Mouse (Mus musculus) kidney, embryonic 15.5 days (tissue): Measurements from ENCODE around the gene Nedd4. TPM values are rescaled to one million over a fixed set of nuclear protein-coding genes. Genes with fewer than 3 reads are reported as not detected.
A peak's percentile ranks its signal among the peaks of the same experiment; 100 is the strongest.

ENCODE experiments used
- ATAC-seq: fragments of 200-750 bp; cut with Nextera tagmentation; replicated peaks from 2 replicates; pipeline ENCODE4 v1.8.0; 2017; ENCODE audit warnings: moderate TSS enrichment; ENCODE audit not compliant: low FRiP score
- H3K27ac ChIP-seq: fragments of 300-500 bp; sonication (generic); 2 replicates; pipeline ENCODE4 v1.5.1; 2015; ENCODE audit warnings: mild to moderate bottlenecking, inconsistent platforms
- H3K27me3 ChIP-seq: fragments of 300-500 bp; sonication (generic); 2 replicates; pipeline ENCODE4 v1.6.1; 2015; ENCODE audit warnings: inconsistent platforms
- H3K36me3 ChIP-seq: fragments of 300-500 bp; sonication (generic); 2 replicates; pipeline ENCODE4 v1.6.1; 2015; ENCODE audit warnings: inconsistent platforms
- H3K4me1 ChIP-seq: fragments of 300-500 bp; sonication (generic); 2 replicates; pipeline ENCODE4 v1.6.1; 2015; ENCODE audit warnings: inconsistent platforms
- H3K4me2 ChIP-seq: fragments of 300-500 bp; sonication (generic); 2 replicates; pipeline ENCODE4 v1.6.1; 2015; ENCODE audit warnings: moderate library complexity, mild to moderate bottlenecking, inconsistent platforms
- H3K4me3 ChIP-seq: fragments of 300-500 bp; sonication (generic); replicated peaks from 2 replicates; pipeline ENCODE4 v1.5.1; 2015; ENCODE audit warnings: mild to moderate bottlenecking, inconsistent platforms
- H3K9ac ChIP-seq: fragments of 300-500 bp; sonication (generic); 2 replicates; pipeline ENCODE4 v1.6.1; 2015; ENCODE audit warnings: mild to moderate bottlenecking, inconsistent platforms
- H3K9me3 ChIP-seq: fragments of 300-500 bp; sonication (generic); replicated peaks from 2 replicates; pipeline ENCODE4 v1.6.1; 2016; ENCODE audit warnings: inconsistent platforms
- WGBS: fragments of 180-500 bp; shearing (Covaris S2); methylation state at CpG from one replicate; pipeline ENCODE4 v1.1.7; 2015; ENCODE audit warnings: mixed read lengths; 5-methylcytosine and 5-hydroxymethylcytosine counted together
- polyA plus RNA-seq: library from polyadenylated mRNA; unstranded; fragments of >200 nt; fragmentation: Nextera tagmentation; extraction: Ambion mirVana; gene quantifications from 2 replicates; pipeline ENCODE4 v1.2.1, GENCODE M21; 2015

Gene Nedd4
- polyA plus RNA-seq, 1 experiment from 2014 or later: 670 TPM

- 73% methylated on average over 6 of the region's 6 CpGs for whole genome bisulfite sequencing
- H3K27ac ChIP-seq: no peak overlapping the region; the same call in 1 of the 2 replicates
- ATAC-seq: 0 out of 2 replicates have a peak, but pooled peaks have one; percentile 19
Observed at GRCm38 (mm10) chr9:72654593-72655242, 7.4 kb upstream of the Nedd4 start.

DNA sequence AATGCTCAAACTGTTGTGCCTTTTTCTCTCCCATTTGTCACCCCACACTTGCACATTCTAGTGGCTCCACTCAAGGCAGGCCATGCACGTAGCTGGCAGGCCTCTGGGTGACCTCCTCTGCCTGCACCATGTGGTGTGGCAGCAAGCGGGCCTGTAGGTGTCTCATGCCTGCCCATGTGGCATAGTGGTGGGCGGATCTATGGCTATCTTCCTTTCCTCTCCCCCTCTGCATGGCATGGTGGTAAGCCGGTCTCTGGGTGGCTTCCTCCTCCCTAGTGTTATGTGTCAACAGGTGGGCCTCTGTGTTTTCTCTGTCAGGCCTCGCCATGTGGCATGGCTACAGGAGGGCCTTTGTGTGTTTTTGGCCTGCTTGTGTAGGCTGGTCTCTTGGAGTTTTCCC lies 6.5 kb upstream of the Nedd4 start:
- H3K9ac ChIP-seq: no peak overlapping the region
- H3K4me2 ChIP-seq: no peak overlapping the region
- ATAC-seq: no peak
- H3K27ac ChIP-seq: no peak overlapping the region; the same call in 1 of the 2 replicates
- no peaks in the 10 kb centered on the region for H3K27me3 ChIP-seq
- H3K4me1 ChIP-seq: peaks cover 43% of the 10 kb centered on the region
- H3K36me3 ChIP-seq: no peaks in the 10 kb centered on the region
- H3K4me3 ChIP-seq: no peak overlapping the region
- H3K9me3 ChIP-seq: no peaks in the 10 kb centered on the region
- 73% methylated on average over 5 of the region's 5 CpGs for WGBS

More at GRCm38 (mm10) chr9:72654593-72655242, 7.4 kb upstream of the Nedd4 start:
- H3K27me3 ChIP-seq: no peaks in the 10 kb centered on the region
- H3K9ac ChIP-seq: no peak overlapping the region
- no peaks in the 10 kb centered on the region for H3K36me3 ChIP-seq
- no peak overlapping the region for H3K4me2 ChIP-seq
- no peaks in the 10 kb centered on the region for H3K9me3 ChIP-seq
- H3K4me3 ChIP-seq: no peak overlapping the region
- peaks cover 39% of the 10 kb centered on the region for H3K4me1 ChIP-seq

DNA sequence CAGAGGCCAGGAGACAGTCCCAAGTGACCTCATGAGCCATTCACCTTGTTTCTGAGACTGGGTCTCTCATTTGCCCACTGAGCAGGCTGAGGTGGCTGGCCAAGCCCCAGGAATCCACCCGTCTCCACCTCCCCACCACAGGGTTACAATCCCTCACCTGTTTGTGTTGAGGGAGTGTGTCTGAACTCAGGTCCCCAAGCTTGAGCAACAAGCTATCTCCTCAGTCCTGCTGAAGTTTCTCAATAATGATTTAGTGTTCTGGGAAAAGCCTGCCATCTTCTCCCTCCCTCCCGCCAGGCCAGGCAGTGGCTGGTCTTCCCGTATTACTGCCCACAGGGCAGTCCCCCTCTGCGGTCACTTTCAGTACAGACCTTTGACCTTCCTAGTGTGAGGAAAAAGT lies 5.7 kb upstream of the Nedd4 start:
- peak overlapping the region; percentile 41; the same call in 1 of the 2 replicates for H3K27ac ChIP-seq
- H3K9ac ChIP-seq: no peak overlapping the region
- no peaks in the 10 kb centered on the region for H3K36me3 ChIP-seq
- H3K4me2 ChIP-seq: no peak overlapping the region
- H3K27me3 ChIP-seq: no peaks in the 10 kb centered on the region
- H3K4me1 ChIP-seq: peaks cover 50% of the 10 kb centered on the region
- no peaks in the 10 kb centered on the region for H3K9me3 ChIP-seq
- no peak for ATAC-seq
- 31% methylated on average over 4 of the region's 4 CpGs for WGBS
- no peak overlapping the region for H3K4me3 ChIP-seq

DNA sequence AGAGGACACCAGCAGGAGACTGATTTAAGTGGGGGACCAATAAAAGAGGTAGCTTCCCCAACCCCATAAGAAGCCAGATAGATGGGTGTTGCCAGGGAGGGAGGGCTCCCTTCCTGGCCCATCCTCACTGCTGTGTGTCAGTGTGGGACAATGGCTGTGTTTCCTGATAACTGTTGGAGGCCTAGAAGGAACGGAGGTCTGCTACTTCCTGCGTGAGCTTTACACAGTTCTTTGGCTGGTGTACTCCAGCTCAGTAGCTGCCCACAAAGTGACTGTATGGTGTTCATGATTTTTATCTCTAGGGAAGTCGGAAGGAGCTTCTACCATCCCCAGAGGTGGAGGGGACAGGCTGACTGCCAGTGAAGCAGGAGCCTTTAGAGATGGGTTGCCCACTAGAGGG lies 5.2 kb upstream of the Nedd4 start:
- Histone ChIP-seq H3K27ac (peak overlapping the region; percentile 41), H3K4me1 (peaks cover 52% of the 10 kb centered on the region), H3K36me3 (no peaks in the 10 kb centered on the region), H3K4me2 (no peak overlapping the region), H3K9ac (no peak overlapping the region), H3K27me3 (no peaks in the 10 kb centered on the region), H3K4me3 (no peak overlapping the region), H3K9me3 (no peaks in the 10 kb centered on the region)
- ATAC-seq: no peak
- 51% methylated on average over 3 of the region's 3 CpGs for whole genome bisulfite sequencing

GRCm38 (mm10) chr9:72657694-72658093 lies 4.5 kb upstream of the Nedd4 start:
- no peak overlapping the region for H3K27ac ChIP-seq

DNA sequence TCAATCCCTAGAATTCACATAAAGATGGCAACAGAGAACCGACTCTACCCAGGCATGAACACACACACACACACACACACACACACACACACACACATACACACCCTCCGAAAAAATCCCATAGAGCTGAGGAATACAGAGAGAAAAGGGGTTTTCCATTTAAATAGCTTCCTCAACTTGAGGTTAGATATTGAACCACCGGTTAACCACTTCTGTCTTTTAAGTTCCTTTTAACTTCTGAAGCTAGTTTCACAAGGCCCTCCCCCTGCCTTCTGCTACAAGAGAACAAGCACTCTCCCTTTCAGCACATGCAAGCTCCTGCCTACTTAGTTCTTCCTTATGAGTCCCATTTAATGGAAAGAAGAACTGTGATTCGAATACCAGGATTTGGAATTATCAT lies 2.0 kb upstream of the Nedd4 start:
- no peak overlapping the region for H3K9ac ChIP-seq
- peaks cover 41% of the 10 kb centered on the region for H3K4me1 ChIP-seq
- H3K27me3 ChIP-seq: no peaks in the 10 kb centered on the region
- H3K9me3 ChIP-seq: no peaks in the 10 kb centered on the region
- H3K4me3 ChIP-seq: no peak overlapping the region
- no peak for ATAC-seq
- no peak overlapping the region for H3K4me2 ChIP-seq
- peaks cover 8% of the 10 kb centered on the region; the same call in 1 of the 2 replicates for H3K36me3 ChIP-seq
- 75% methylated on average over 4 of the region's 4 CpGs for WGBS
- no peak overlapping the region for H3K27ac ChIP-seq

More at GRCm38 (mm10) chr9:72657694-72658093, 4.5 kb upstream of the Nedd4 start:
- H3K4me2 ChIP-seq: no peak overlapping the region
- H3K36me3 ChIP-seq: no peaks in the 10 kb centered on the region
- WGBS: 84% methylated on average over 1 of the region's 1 CpGs
- ATAC-seq: no peak
- no peaks in the 10 kb centered on the region for H3K9me3 ChIP-seq
- H3K9ac ChIP-seq: no peak overlapping the region
- H3K27me3 ChIP-seq: no peaks in the 10 kb centered on the region
- peaks cover 47% of the 10 kb centered on the region for H3K4me1 ChIP-seq
- H3K4me3 ChIP-seq: no peak overlapping the region

- ATAC-seq: no peak
- 50% methylated on average over 1 of the region's 1 CpGs for WGBS
- Histone ChIP-seq H3K9ac (no peak overlapping the region), H3K36me3 (peaks cover 16% of the 10 kb centered on the region), H3K27me3 (no peaks in the 10 kb centered on the region), H3K9me3 (no peaks in the 10 kb centered on the region), H3K27ac (peak overlapping the region; percentile 99), H3K4me1 (peaks cover 45% of the 10 kb centered on the region), H3K4me3 (no peak overlapping the region), H3K4me2 (peak overlapping the region; percentile 77; the same call in 1 of the 2 replicates)
Observed at GRCm38 (mm10) chr9:72660911-72661310, 1.2 kb upstream of the Nedd4 start.

DNA sequence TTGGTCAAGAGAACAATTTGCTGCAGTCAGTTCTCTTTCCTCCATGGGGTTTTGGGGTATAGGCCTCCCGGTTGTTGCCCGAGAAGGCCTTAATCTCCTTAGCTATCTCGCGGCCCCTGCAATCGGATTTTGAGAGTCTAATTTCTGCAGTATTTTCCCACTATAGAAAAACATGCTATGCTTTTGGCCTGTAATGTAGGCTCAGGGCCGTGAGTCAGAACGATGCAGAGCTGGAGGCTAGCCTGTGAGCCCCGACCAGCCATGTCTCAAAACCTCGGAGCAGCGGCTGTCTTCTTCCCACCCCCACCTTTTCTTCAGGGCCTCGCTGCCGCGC lies 618 bp upstream of the Nedd4 start:
- Histone ChIP-seq H3K36me3 (peaks cover 20% of the 10 kb centered on the region), H3K27ac (peak overlapping the region; percentile 99), H3K27me3 (no peaks in the 10 kb centered on the region), H3K9me3 (no peaks in the 10 kb centered on the region), H3K4me3 (peak overlapping the region; percentile 95), H3K4me2 (peak overlapping the region; percentile 77), H3K4me1 (peaks cover 41% of the 10 kb centered on the region), H3K9ac (peak overlapping the region; percentile 66)
- WGBS: 1% methylated on average over 13 of the region's 13 CpGs
- no peak for ATAC-seq

DNA sequence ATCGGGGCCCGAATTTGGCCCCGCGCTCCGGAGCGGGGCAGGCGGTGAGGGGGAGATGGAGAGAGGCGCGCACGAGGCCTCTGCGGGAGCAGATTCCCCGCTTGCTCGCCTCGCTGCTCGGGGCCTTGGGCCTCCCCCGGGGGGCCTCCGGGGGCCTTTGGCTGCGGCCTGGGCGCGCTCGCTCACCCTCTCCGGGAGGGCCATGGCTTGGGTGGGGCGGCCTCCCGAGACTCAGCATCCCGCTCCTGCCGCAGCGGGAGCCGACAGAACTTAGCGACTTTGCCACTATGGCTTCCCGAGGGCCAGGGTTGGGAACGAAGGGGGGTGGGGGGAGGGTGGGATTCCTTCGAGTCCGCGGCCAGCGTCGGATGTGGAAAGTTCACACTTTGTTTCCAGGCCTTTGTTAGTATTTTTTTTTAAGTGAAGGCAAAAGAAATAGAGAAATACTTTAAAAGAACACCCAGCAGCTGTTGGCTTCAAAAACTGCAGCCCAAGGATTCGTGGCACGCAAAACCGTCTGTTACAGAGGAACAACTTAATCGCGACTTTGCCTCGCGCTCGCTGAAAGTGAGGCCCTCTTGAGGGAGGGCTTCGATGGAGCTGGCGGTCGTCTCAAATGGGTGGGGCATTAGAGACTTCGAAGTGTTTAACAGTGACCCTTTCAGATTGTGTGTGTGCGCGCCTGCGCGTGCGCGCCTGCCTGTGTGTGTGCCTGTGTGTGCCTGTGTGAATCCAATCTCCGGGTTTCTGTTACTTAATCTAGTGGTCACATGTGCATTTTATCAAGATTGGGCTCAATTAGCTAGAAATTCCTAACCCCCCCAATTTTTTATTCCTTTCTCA lies 766 bp downstream of the Nedd4 start:
- WGBS: under 1% methylated on average over 45 of the region's 55 CpGs
- Histone ChIP-seq H3K4me3 (peak overlapping the region; percentile 95), H3K27me3 (no peaks in the 10 kb centered on the region), H3K36me3 (peaks cover 34% of the 10 kb centered on the region), H3K4me1 (peaks cover 44% of the 10 kb centered on the region), H3K9ac (peak overlapping the region; percentile 100), H3K9me3 (no peaks in the 10 kb centered on the region), H3K27ac (peak overlapping the region; percentile 99), H3K4me2 (peak overlapping the region; percentile 77)
- peak; percentile 71 for ATAC-seq

- no peaks in the 10 kb centered on the region for H3K9me3 ChIP-seq
- H3K36me3 ChIP-seq: peaks cover 35% of the 10 kb centered on the region
- 5% methylated on average over 10 of the region's 10 CpGs for WGBS
- no peaks in the 10 kb centered on the region for H3K27me3 ChIP-seq
- H3K9ac ChIP-seq: peak overlapping the region; percentile 100
- H3K4me2 ChIP-seq: peak overlapping the region; percentile 77
- H3K4me1 ChIP-seq: peaks cover 44% of the 10 kb centered on the region
- H3K27ac ChIP-seq: peak overlapping the region; percentile 99
- H3K4me3 ChIP-seq: peak overlapping the region; percentile 95
- no peak for ATAC-seq
Observed at GRCm38 (mm10) chr9:72663534-72663918, 1.4 kb downstream of the Nedd4 start.

- Histone ChIP-seq H3K27ac (peak overlapping the region; percentile 99), H3K9me3 (no peaks in the 10 kb centered on the region), H3K4me3 (peak overlapping the region; percentile 95), H3K9ac (peak overlapping the region; percentile 100), H3K4me1 (peaks cover 50% of the 10 kb centered on the region), H3K4me2 (peak overlapping the region; percentile 77), H3K36me3 (peaks cover 46% of the 10 kb centered on the region), H3K27me3 (no peaks in the 10 kb centered on the region)
- WGBS: 31% methylated on average over 12 of the region's 12 CpGs
- no peak for ATAC-seq
Observed at GRCm38 (mm10) chr9:72664409-72665351, 2.5 kb downstream of the Nedd4 start.
